Mouse (Mus musculus) limb, embryonic 11.5 days (tissue): ENCODE measurements at regions not wholly inside any gene's neighbourhood (a gene's known extent, or its start where the extent isn't known, plus 50 kb on each side); places are given as distances from the start of the nearest gene placed in this dataset.

ENCODE experiments used
- ATAC-seq: fragments of 200-750 bp; cut with Nextera tagmentation; 2 replicates; pipeline ENCODE4 v1.8.0; 2017; ENCODE audit warnings: low read depth; ENCODE audit not compliant: insufficient number of reproducible peaks, low FRiP score, low TSS enrichment
- DNase-seq: peaks from one replicate; pipeline ENCODE4 v3.0.0-alpha.2; 2015; ENCODE audit warnings: low spot score
- H3K27ac ChIP-seq: fragments of 300-500 bp; sonication (generic); replicated peaks from 2 replicates; pipeline ENCODE4 v1.5.1; 2014; ENCODE audit warnings: low read depth, mild to moderate bottlenecking, low read length
- H3K27me3 ChIP-seq: fragments of 300-500 bp; sonication (generic); 2 replicates; pipeline ENCODE4 v1.6.1; 2014; ENCODE audit warnings: mild to moderate bottlenecking, low read length, mixed read lengths; ENCODE audit not compliant: control insufficient read depth, insufficient read depth
- H3K36me3 ChIP-seq: fragments of 300-500 bp; sonication (generic); 2 replicates; pipeline ENCODE4 v1.6.1; 2014; ENCODE audit warnings: mild to moderate bottlenecking, low read length, moderate library complexity, mixed read lengths; ENCODE audit not compliant: control insufficient read depth, insufficient read depth
- H3K4me1 ChIP-seq: fragments of 300-500 bp; sonication (generic); 2 replicates; pipeline ENCODE4 v1.6.1; 2014; ENCODE audit warnings: low read length, mixed read lengths; ENCODE audit not compliant: control insufficient read depth, insufficient read depth
- H3K4me2 ChIP-seq: fragments of 300-500 bp; sonication (generic); 2 replicates; pipeline ENCODE4 v1.6.1; 2014; ENCODE audit warnings: low read depth, mild to moderate bottlenecking, moderate library complexity; ENCODE audit not compliant: severe bottlenecking
- H3K4me3 ChIP-seq: fragments of 300-500 bp; sonication (generic); 2 replicates; pipeline ENCODE4 v1.5.1; 2014; ENCODE audit warnings: low read depth, low read length
- H3K9ac ChIP-seq: fragments of 300-500 bp; sonication (generic); 2 replicates; pipeline ENCODE4 v1.6.1; 2014; ENCODE audit warnings: mild to moderate bottlenecking, low read length
- H3K9me3 ChIP-seq: fragments of 300-500 bp; sonication (generic); 2 replicates; pipeline ENCODE4 v1.6.1; 2016; ENCODE audit warnings: low read length; ENCODE audit not compliant: control insufficient read depth
- WGBS: fragments of 180-500 bp; shearing (Covaris S2); extraction: QIAGEN DNeasy Blood & Tissue Kit; methylation state at CpG from one replicate; pipeline ENCODE4 v1.1.7; 2014; 5-methylcytosine and 5-hydroxymethylcytosine counted together

GRCm38 (mm10) chr12:13861226-13861625, 290.6 kb downstream of the Fam84a start:
- no peaks in the 10 kb centered on the region for H3K36me3 ChIP-seq
- H3K27me3 ChIP-seq = no peaks in the 10 kb centered on the region
- no peak overlapping the region for H3K27ac ChIP-seq
- no peak overlapping the region for H3K9ac ChIP-seq
- H3K4me2 ChIP-seq = no peak overlapping the region
- WGBS = 92% methylated on average over 7 of the region's 7 CpGs
- no peak for ATAC-seq
- no peaks in the 10 kb centered on the region for H3K4me1 ChIP-seq
- no peak for DNase-seq
- H3K4me3 ChIP-seq = no peak overlapping the region
- no peaks in the 10 kb centered on the region for H3K9me3 ChIP-seq

GRCm38 (mm10) chr12:13844532-13845485, 307.0 kb downstream of the Fam84a start:
- no peaks in the 10 kb centered on the region for H3K9me3 ChIP-seq
- no peak overlapping the region for H3K9ac ChIP-seq
- ATAC-seq (no peak), DNase-seq (peak; percentile 47)
- H3K4me3 ChIP-seq = no peak overlapping the region
- no peak overlapping the region for H3K27ac ChIP-seq
- H3K36me3 ChIP-seq = no peaks in the 10 kb centered on the region
- H3K27me3 ChIP-seq = no peaks in the 10 kb centered on the region
- WGBS = 58% methylated on average over 13 of the region's 13 CpGs
- no peaks in the 10 kb centered on the region for H3K4me1 ChIP-seq
- H3K4me2 ChIP-seq = no peak overlapping the region

- H3K9me3 ChIP-seq = no peaks in the 10 kb centered on the region
- no peaks in the 10 kb centered on the region for H3K4me1 ChIP-seq
- H3K27ac ChIP-seq = no peak overlapping the region
- DNase-seq (peak; percentile 23), ATAC-seq (no peak; the same call in 1 of the 2 replicates)
- H3K4me2 ChIP-seq = no peak overlapping the region
- H3K36me3 ChIP-seq = no peaks in the 10 kb centered on the region
- no peaks in the 10 kb centered on the region for H3K27me3 ChIP-seq
- no peak overlapping the region for H3K9ac ChIP-seq
- H3K4me3 ChIP-seq = no peak overlapping the region
- 49% methylated on average over 5 of the region's 5 CpGs for WGBS
These were observed 308.3 kb downstream of the Fam84a start for GRCm38 (mm10) chr12:13843423-13844080.

- 68% methylated on average over 1 of the region's 1 CpGs for WGBS
- DNase-seq = peak; percentile 24
These were observed 310.6 kb downstream of the Fam84a start for GRCm38 (mm10) chr12:13841238-13841637.

GRCm38 (mm10) chr12:13834723-13835122, 317.1 kb downstream of the Fam84a start:
- no peak for DNase-seq
- WGBS = 86% methylated on average over 3 of the region's 3 CpGs
- Histone ChIP-seq H3K27ac (no peak overlapping the region), H3K27me3 (no peaks in the 10 kb centered on the region), H3K36me3 (no peaks in the 10 kb centered on the region), H3K4me2 (no peak overlapping the region), H3K9me3 (no peaks in the 10 kb centered on the region), H3K4me1 (no peaks in the 10 kb centered on the region), H3K4me3 (no peak overlapping the region), H3K9ac (no peak overlapping the region)
- no peak for ATAC-seq

More at GRCm38 (mm10) chr12:13841238-13841637, 310.6 kb downstream of the Fam84a start:
- Histone ChIP-seq H3K9ac (no peak overlapping the region), H3K27ac (no peak overlapping the region), H3K27me3 (no peaks in the 10 kb centered on the region), H3K4me1 (no peaks in the 10 kb centered on the region), H3K4me3 (no peak overlapping the region), H3K9me3 (no peaks in the 10 kb centered on the region), H3K4me2 (no peak overlapping the region), H3K36me3 (no peaks in the 10 kb centered on the region)
- ATAC-seq = no peak; the same call in 1 of the 2 replicates

- H3K9ac ChIP-seq = no peak overlapping the region
- no peaks in the 10 kb centered on the region for H3K9me3 ChIP-seq
- DNase-seq (no peak), ATAC-seq (no peak)
- no peak overlapping the region for H3K4me2 ChIP-seq
- H3K4me1 ChIP-seq = no peaks in the 10 kb centered on the region
- H3K27me3 ChIP-seq = no peaks in the 10 kb centered on the region
- no peaks in the 10 kb centered on the region for H3K36me3 ChIP-seq
- H3K4me3 ChIP-seq = no peak overlapping the region
- no peak overlapping the region for H3K27ac ChIP-seq
These were observed 326.0 kb downstream of the Fam84a start for GRCm38 (mm10) chr12:13825899-13826298.

GRCm38 (mm10) chr12:13815500-13815899, 336.4 kb downstream of the Fam84a start:
- ATAC-seq (no peak), DNase-seq (no peak)
- no peak overlapping the region for H3K27ac ChIP-seq
- no peaks in the 10 kb centered on the region for H3K9me3 ChIP-seq
- H3K4me2 ChIP-seq = no peak overlapping the region
- H3K9ac ChIP-seq = no peak overlapping the region
- H3K4me1 ChIP-seq = no peaks in the 10 kb centered on the region
- 68% methylated on average over 2 of the region's 2 CpGs for WGBS
- no peak overlapping the region for H3K4me3 ChIP-seq
- H3K36me3 ChIP-seq = no peaks in the 10 kb centered on the region
- no peaks in the 10 kb centered on the region for H3K27me3 ChIP-seq

- Histone ChIP-seq H3K36me3 (no peaks in the 10 kb centered on the region), H3K27me3 (no peaks in the 10 kb centered on the region), H3K4me3 (no peak overlapping the region), H3K9ac (no peak overlapping the region), H3K4me2 (no peak overlapping the region), H3K4me1 (no peaks in the 10 kb centered on the region), H3K27ac (no peak overlapping the region), H3K9me3 (no peaks in the 10 kb centered on the region)
- 93% methylated on average over 2 of the region's 2 CpGs for WGBS
- ATAC-seq (no peak), DNase-seq (no peak)
These were observed 341.7 kb downstream of the Fam84a start for GRCm38 (mm10) chr12:13810155-13810515.
